Mouse (Mus musculus) intestine, embryonic 14.5 days (tissue): ENCODE measurements around the gene Prkcb. TPM values are rescaled to one million over a fixed set of nuclear protein-coding genes. Genes with fewer than 3 reads are reported as not detected.

Experiments
- ATAC-seq: fragments of 200-750 bp; cut with Nextera tagmentation; replicated peaks from 2 replicates; pipeline ENCODE4 v1.8.0; 2017; ENCODE audit warnings: low read depth, moderate number of reproducible peaks, moderate TSS enrichment, moderate library complexity; ENCODE audit not compliant: low FRiP score, low TSS enrichment
- DNase-seq: peaks from one replicate; pipeline ENCODE4 v3.0.0-alpha.2; 2018; ENCODE audit warnings: low spot score
- H3K27ac ChIP-seq: fragments of 300-500 bp; sonication (generic); 2 replicates; pipeline ENCODE4 v1.5.1; 2014; ENCODE audit warnings: low read depth, mild to moderate bottlenecking, control low read depth
- H3K27me3 ChIP-seq: fragments of 300-500 bp; sonication (generic); replicated peaks from 2 replicates; pipeline ENCODE4 v1.6.1; 2014; ENCODE audit warnings: low read length, control low read depth; ENCODE audit not compliant: control insufficient read depth, insufficient read depth
- H3K36me3 ChIP-seq: fragments of 300-500 bp; sonication (generic); 2 replicates; pipeline ENCODE4 v1.6.1; 2014; ENCODE audit warnings: low read length, control low read depth; ENCODE audit not compliant: control insufficient read depth, insufficient read depth
- H3K4me1 ChIP-seq: fragments of 300-500 bp; sonication (generic); replicated peaks from 2 replicates; pipeline ENCODE4 v1.6.1; 2014; ENCODE audit warnings: low read length, control low read depth, mixed read lengths; ENCODE audit not compliant: control insufficient read depth, insufficient read depth
- H3K4me2 ChIP-seq: fragments of 300-500 bp; sonication (generic); 2 replicates; pipeline ENCODE4 v1.6.1; 2014; ENCODE audit warnings: low read length
- H3K4me3 ChIP-seq: fragments of 300-500 bp; sonication (generic); 2 replicates; pipeline ENCODE4 v1.5.1; 2014; ENCODE audit warnings: low read depth, low read length, control low read depth, mixed read lengths
- H3K9ac ChIP-seq: fragments of 300-500 bp; sonication (generic); 2 replicates; pipeline ENCODE4 v1.6.1; 2014; ENCODE audit warnings: mild to moderate bottlenecking, low read length
- H3K9me3 ChIP-seq: fragments of 300-500 bp; sonication (generic); 2 replicates; pipeline ENCODE4 v1.6.1; 2016; ENCODE audit warnings: low read length, control low read depth; ENCODE audit not compliant: control insufficient read depth
- WGBS: fragments of 180-500 bp; shearing (Covaris S2); extraction: QIAGEN DNeasy Blood & Tissue Kit; methylation state at CpG from one replicate; pipeline ENCODE4 v1.1.7; 2014; 5-methylcytosine and 5-hydroxymethylcytosine counted together
- polyA plus RNA-seq: library from polyadenylated mRNA; unstranded; fragments of >200 nt; fragmentation: Nextera tagmentation; extraction: Ambion mirVana; gene quantifications from 2 replicates; pipeline ENCODE4 v1.2.1, GENCODE M21; 2014

Gene Prkcb
- polyA plus RNA-seq, 1 experiment from 2014 or later: 19.0 TPM

- Histone ChIP-seq H3K27me3 (peaks cover 8% of the 10 kb centered on the region), H3K4me2 (no peak overlapping the region), H3K9ac (no peak overlapping the region), H3K9me3 (no peaks in the 10 kb centered on the region), H3K4me1 (no peaks in the 10 kb centered on the region), H3K36me3 (no peaks in the 10 kb centered on the region), H3K27ac (no peak overlapping the region), H3K4me3 (no peak overlapping the region)
- ATAC-seq (no peak), DNase-seq (no peak)
- 85% methylated on average over 4 of the region's 4 CpGs for WGBS
Observed at GRCm38 (mm10) chr7:122295363-122295762, 6.8 kb downstream of the Prkcb start.

DNA sequence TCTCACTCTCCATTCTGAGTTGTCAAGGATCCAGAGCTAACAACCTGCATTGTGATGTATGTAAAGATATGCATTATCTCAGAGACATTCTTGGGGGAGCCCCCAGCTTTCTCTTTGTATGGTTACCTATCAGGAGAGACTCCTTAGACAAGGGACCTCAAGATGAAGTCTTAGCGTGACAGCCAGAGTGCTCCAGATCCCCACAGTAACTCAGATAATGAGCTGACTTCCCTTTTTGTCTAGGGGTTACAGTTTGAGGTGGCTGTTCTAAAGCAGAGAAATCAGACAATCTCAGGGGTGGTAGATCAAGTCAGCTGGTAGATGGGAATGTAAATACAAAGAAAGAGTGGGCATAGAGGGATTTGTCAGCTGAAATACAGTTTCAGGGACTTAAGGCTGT, 7.8 kb downstream of the Prkcb start:
- no peak for DNase-seq
- no peak overlapping the region for H3K4me2 ChIP-seq
- H3K27me3 ChIP-seq: no peaks in the 10 kb centered on the region
- no peaks in the 10 kb centered on the region for H3K9me3 ChIP-seq
- no peaks in the 10 kb centered on the region for H3K4me1 ChIP-seq
- ATAC-seq: no peak
- H3K27ac ChIP-seq: no peak overlapping the region
- no peak overlapping the region for H3K9ac ChIP-seq
- WGBS: 89% methylated on average over 1 of the region's 1 CpGs
- no peak overlapping the region for H3K4me3 ChIP-seq
- H3K36me3 ChIP-seq: no peaks in the 10 kb centered on the region

DNA sequence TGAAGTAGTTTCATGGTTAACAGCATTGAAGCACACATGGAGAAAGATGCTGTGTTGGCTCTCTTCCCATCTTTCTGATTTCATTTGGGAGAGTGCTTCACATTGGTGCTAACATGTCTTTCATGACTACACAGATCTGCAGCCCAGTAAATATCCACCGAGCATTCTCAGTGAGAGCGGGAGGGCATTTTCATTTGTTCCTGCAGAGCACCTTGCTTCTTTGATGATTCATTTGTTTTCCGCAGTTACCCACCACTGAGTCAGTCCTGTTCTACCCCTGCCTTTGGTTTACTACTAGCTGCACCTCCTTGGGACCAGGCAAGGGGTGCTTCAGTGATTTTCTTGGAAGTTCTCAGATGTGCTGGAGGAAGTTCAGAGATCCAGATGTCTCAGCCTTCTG, 8.3 kb downstream of the Prkcb start:
- WGBS: 81% methylated on average over 3 of the region's 3 CpGs
- no peaks in the 10 kb centered on the region for H3K9me3 ChIP-seq
- no peak overlapping the region for H3K27ac ChIP-seq
- H3K4me1 ChIP-seq: no peaks in the 10 kb centered on the region
- H3K36me3 ChIP-seq: no peaks in the 10 kb centered on the region
- H3K9ac ChIP-seq: no peak overlapping the region
- no peaks in the 10 kb centered on the region for H3K27me3 ChIP-seq
- DNase-seq (no peak), ATAC-seq (no peak)
- no peak overlapping the region for H3K4me2 ChIP-seq
- no peak overlapping the region for H3K4me3 ChIP-seq

- WGBS: 57% methylated on average over 3 of the region's 3 CpGs
- no peak for ATAC-seq
Observed at GRCm38 (mm10) chr7:122297627-122298026, 9.1 kb downstream of the Prkcb start.

DNA sequence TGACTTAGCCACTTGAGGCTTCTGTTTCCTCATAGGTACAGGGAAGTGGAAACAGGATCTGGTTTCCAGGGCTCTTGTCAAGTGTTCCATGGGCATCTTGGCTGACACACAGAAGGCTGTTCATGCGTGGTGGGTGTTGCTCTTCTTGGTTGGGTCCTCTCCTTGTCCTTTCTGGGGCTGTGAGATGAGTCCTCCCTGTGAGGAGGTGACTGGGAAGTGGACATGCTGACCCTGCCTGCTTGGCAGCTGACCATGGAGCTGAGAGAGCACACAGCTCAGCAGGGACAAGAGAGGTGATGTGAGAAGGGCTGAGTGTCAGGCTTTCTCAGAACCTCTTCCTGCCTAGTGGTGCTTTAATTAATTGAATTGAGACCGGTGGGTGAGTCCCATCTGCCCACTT, 10.2 kb downstream of the Prkcb start:
- no peak for ATAC-seq
- no peak for DNase-seq
- WGBS: 77% methylated on average over 2 of the region's 2 CpGs
- H3K9ac ChIP-seq: no peak overlapping the region
- no peak overlapping the region for H3K27ac ChIP-seq
- H3K4me3 ChIP-seq: no peak overlapping the region
- no peaks in the 10 kb centered on the region for H3K9me3 ChIP-seq
- no peaks in the 10 kb centered on the region for H3K36me3 ChIP-seq
- no peaks in the 10 kb centered on the region for H3K4me1 ChIP-seq
- H3K4me2 ChIP-seq: no peak overlapping the region
- no peaks in the 10 kb centered on the region for H3K27me3 ChIP-seq

More at GRCm38 (mm10) chr7:122297627-122298026, 9.1 kb downstream of the Prkcb start:
- Histone ChIP-seq H3K36me3 (no peaks in the 10 kb centered on the region), H3K27me3 (no peaks in the 10 kb centered on the region), H3K9ac (no peak overlapping the region), H3K4me2 (no peak overlapping the region), H3K4me1 (no peaks in the 10 kb centered on the region), H3K9me3 (no peaks in the 10 kb centered on the region), H3K4me3 (no peak overlapping the region), H3K27ac (no peak overlapping the region)
- DNase-seq: no peak

GRCm38 (mm10) chr7:122300538-122300937, 12.0 kb downstream of the Prkcb start:
- DNase-seq (no peak), ATAC-seq (no peak)
- Histone ChIP-seq H3K4me2 (no peak overlapping the region), H3K36me3 (no peaks in the 10 kb centered on the region), H3K27ac (no peak overlapping the region), H3K4me1 (no peaks in the 10 kb centered on the region), H3K9ac (no peak overlapping the region), H3K27me3 (no peaks in the 10 kb centered on the region), H3K4me3 (no peak overlapping the region), H3K9me3 (no peaks in the 10 kb centered on the region)
- 51% methylated on average over 4 of the region's 4 CpGs for WGBS

GRCm38 (mm10) chr7:122302538-122302937, 14.0 kb downstream of the Prkcb start:
- Histone ChIP-seq H3K27me3 (no peaks in the 10 kb centered on the region), H3K27ac (no peak overlapping the region), H3K4me2 (no peak overlapping the region), H3K9me3 (no peaks in the 10 kb centered on the region), H3K9ac (no peak overlapping the region), H3K4me1 (no peaks in the 10 kb centered on the region), H3K4me3 (no peak overlapping the region), H3K36me3 (no peaks in the 10 kb centered on the region)
- ATAC-seq (no peak), DNase-seq (no peak)
- WGBS: 88% methylated on average over 6 of the region's 6 CpGs

GRCm38 (mm10) chr7:122303988-122304387, 15.4 kb downstream of the Prkcb start:
- Histone ChIP-seq H3K9ac (no peak overlapping the region), H3K9me3 (no peaks in the 10 kb centered on the region), H3K36me3 (no peaks in the 10 kb centered on the region), H3K27ac (no peak overlapping the region), H3K27me3 (no peaks in the 10 kb centered on the region), H3K4me2 (no peak overlapping the region), H3K4me1 (no peaks in the 10 kb centered on the region), H3K4me3 (no peak overlapping the region)
- DNase-seq (no peak), ATAC-seq (no peak)
- 71% methylated on average over 3 of the region's 3 CpGs for WGBS

DNA sequence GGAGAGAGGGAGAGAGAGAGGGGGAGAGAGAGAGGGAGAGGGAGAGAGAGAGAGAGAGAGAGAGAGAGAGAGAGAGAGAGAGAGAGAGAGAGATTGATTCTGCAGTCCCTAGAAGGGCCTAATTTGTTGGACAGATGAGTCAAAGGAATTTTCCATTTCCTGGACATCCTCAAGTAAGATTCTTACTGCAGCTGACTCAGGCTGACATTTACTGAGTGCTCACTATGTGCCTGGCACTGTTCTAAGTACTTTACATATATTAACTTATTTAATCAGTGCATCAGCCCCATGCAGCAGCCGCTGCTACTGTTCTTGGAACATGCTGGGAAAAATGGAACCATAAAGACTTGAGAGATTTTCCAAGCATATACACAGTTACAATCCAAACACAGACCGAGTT, 16.0 kb downstream of the Prkcb start:
- H3K27ac ChIP-seq: no peak overlapping the region
- no peaks in the 10 kb centered on the region for H3K27me3 ChIP-seq
- WGBS: 80% methylated on average over 2 of the region's 2 CpGs
- DNase-seq (no peak), ATAC-seq (no peak)
- no peaks in the 10 kb centered on the region for H3K9me3 ChIP-seq
- no peaks in the 10 kb centered on the region for H3K4me1 ChIP-seq
- no peak overlapping the region for H3K4me2 ChIP-seq
- no peaks in the 10 kb centered on the region for H3K36me3 ChIP-seq
- H3K4me3 ChIP-seq: no peak overlapping the region
- H3K9ac ChIP-seq: no peak overlapping the region
